Mouse (Mus musculus) kidney, embryonic 16.5 days (tissue): ENCODE results near the gene Sos2. TPM values are rescaled to one million over a fixed set of nuclear protein-coding genes. Genes with fewer than 3 reads are reported as not detected.

ENCODE experiments used
- ATAC-seq: fragments of 200-750 bp; cut with Nextera tagmentation; 2 replicates; pipeline ENCODE4 v1.8.0; 2017; ENCODE audit warnings: moderate TSS enrichment; ENCODE audit not compliant: low FRiP score, low TSS enrichment
- H3K27ac ChIP-seq: fragments of 300-500 bp; sonication (generic); 2 replicates; pipeline ENCODE4 v1.5.1; 2014; ENCODE audit warnings: low read length
- H3K27me3 ChIP-seq: fragments of 300-500 bp; sonication (generic); 2 replicates; pipeline ENCODE4 v1.6.1; 2014; ENCODE audit warnings: low read length, control low read depth, mixed read lengths; ENCODE audit not compliant: insufficient read depth
- H3K36me3 ChIP-seq: fragments of 300-500 bp; sonication (generic); 2 replicates; pipeline ENCODE4 v1.6.1; 2014; ENCODE audit warnings: low read length, control low read depth, mixed read lengths; ENCODE audit not compliant: insufficient read depth
- H3K4me1 ChIP-seq: fragments of 300-500 bp; sonication (generic); 2 replicates; pipeline ENCODE4 v1.6.1; 2014; ENCODE audit warnings: low read length, control low read depth, mixed read lengths; ENCODE audit not compliant: insufficient read depth
- H3K4me2 ChIP-seq: fragments of 300-500 bp; sonication (generic); replicated peaks from 2 replicates; pipeline ENCODE4 v1.6.1; 2014; ENCODE audit warnings: low read depth, low read length
- H3K4me3 ChIP-seq: fragments of 300-500 bp; sonication (generic); 2 replicates; pipeline ENCODE4 v1.5.1; 2014; ENCODE audit warnings: mild to moderate bottlenecking, low read length
- H3K9ac ChIP-seq: fragments of 300-500 bp; sonication (generic); replicated peaks from 2 replicates; pipeline ENCODE4 v1.6.1; 2014; ENCODE audit warnings: low read length
- H3K9me3 ChIP-seq: fragments of 300-500 bp; sonication (generic); 2 replicates; pipeline ENCODE4 v1.6.1; 2016; ENCODE audit warnings: low read length, control low read depth
- WGBS: fragments of 180-500 bp; shearing (Covaris S2); extraction: QIAGEN DNeasy Blood & Tissue Kit; methylation state at CpG from one replicate; pipeline ENCODE4 v1.1.7; 2014; 5-methylcytosine and 5-hydroxymethylcytosine counted together
- polyA plus RNA-seq: library from polyadenylated mRNA; unstranded; fragments of >200 nt; fragmentation: Nextera tagmentation; extraction: Ambion mirVana; gene quantifications from 2 replicates; pipeline ENCODE4 v1.2.1, GENCODE M21; 2015

The Sos2 gene
- polyA plus RNA-seq, 1 experiment from 2014 or later: 7.1 TPM

GRCm38 (mm10) chr12:69544994-69545393 lies 136.7 kb downstream of the Sos2 start:
- peaks cover 7% of the 10 kb centered on the region for H3K4me1 ChIP-seq
- no peak overlapping the region for H3K9ac ChIP-seq
- no peak for ATAC-seq
- H3K36me3 ChIP-seq: no peaks in the 10 kb centered on the region
- no peaks in the 10 kb centered on the region for H3K9me3 ChIP-seq
- H3K27ac ChIP-seq: no peak overlapping the region
- H3K4me2 ChIP-seq: no peak overlapping the region
- no peaks in the 10 kb centered on the region for H3K27me3 ChIP-seq
- H3K4me3 ChIP-seq: no peak overlapping the region
- WGBS: 80% methylated on average over 6 of the region's 6 CpGs

- ATAC-seq: no peak
- H3K4me2 ChIP-seq: no peak overlapping the region
- 53% methylated on average over 2 of the region's 2 CpGs for WGBS
Measured at GRCm38 (mm10) chr12:69544562-69544961, 137.1 kb downstream of the Sos2 start.

DNA sequence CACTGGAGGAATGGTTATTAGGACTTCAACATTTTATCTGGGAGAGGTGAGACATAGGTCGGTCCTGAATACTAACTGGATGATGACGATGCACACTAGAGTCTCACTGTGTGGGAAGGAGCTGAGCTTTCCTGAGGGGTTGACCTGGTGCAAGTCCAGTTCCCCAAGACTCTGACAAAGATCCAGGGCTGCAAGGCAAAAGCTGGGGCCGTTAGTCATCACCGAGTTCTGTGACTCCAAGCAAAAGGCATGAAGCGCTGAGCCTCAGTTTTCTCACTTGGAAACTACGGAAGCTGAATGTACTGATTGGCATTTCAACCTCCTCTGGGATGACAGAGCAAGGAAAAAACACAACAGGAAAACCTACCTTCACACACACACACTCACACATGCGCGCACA lies 139.3 kb downstream of the Sos2 start:
- Histone ChIP-seq H3K4me3 (no peak overlapping the region), H3K27me3 (0 out of 2 replicates have a peak, but pooled peaks cover 4% of the 10 kb centered on the region), H3K9ac (no peak overlapping the region), H3K4me2 (no peak overlapping the region), H3K9me3 (no peaks in the 10 kb centered on the region), H3K4me1 (peaks cover 33% of the 10 kb centered on the region), H3K36me3 (no peaks in the 10 kb centered on the region), H3K27ac (no peak overlapping the region)
- no peak for ATAC-seq
- 86% methylated on average over 8 of the region's 8 CpGs for WGBS

More at GRCm38 (mm10) chr12:69544562-69544961, 137.1 kb downstream of the Sos2 start:
- Histone ChIP-seq H3K9ac (no peak overlapping the region), H3K27ac (no peak overlapping the region), H3K4me1 (peaks cover 11% of the 10 kb centered on the region), H3K9me3 (no peaks in the 10 kb centered on the region), H3K36me3 (no peaks in the 10 kb centered on the region), H3K4me3 (no peak overlapping the region), H3K27me3 (no peaks in the 10 kb centered on the region)

DNA sequence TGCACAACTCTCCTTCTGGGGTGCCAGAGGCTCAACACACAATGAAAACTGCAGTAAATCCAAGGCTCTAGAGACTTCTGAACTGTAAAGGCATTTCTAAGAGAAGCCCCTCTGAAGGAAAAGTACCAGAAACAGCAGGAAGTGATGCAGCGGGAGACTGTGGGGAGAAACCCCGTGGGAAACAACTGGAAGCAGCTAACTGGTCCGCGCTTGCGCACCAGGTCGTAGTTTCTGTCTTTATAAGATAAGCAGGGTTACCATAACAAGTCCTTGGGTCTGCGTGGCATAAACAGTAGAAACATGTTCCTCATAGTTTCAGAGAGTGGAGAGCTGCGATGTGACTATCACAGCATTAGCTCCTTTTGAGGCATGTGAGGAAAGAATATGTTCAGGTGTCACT lies 140.0 kb downstream of the Sos2 start:
- Histone ChIP-seq H3K27me3 (0 out of 2 replicates have a peak, but pooled peaks cover 4% of the 10 kb centered on the region), H3K4me1 (peaks cover 40% of the 10 kb centered on the region), H3K9ac (no peak overlapping the region), H3K4me3 (no peak overlapping the region), H3K9me3 (no peaks in the 10 kb centered on the region), H3K27ac (0 out of 2 replicates have a peak overlapping the region, but pooled peaks have one; percentile 26), H3K4me2 (no peak overlapping the region), H3K36me3 (no peaks in the 10 kb centered on the region)
- WGBS: 40% methylated on average over 8 of the region's 8 CpGs
- ATAC-seq: no peak

- Histone ChIP-seq H3K27ac (0 out of 2 replicates have a peak overlapping the region, but pooled peaks have one; percentile 43), H3K4me3 (no peak overlapping the region), H3K4me1 (peaks cover 42% of the 10 kb centered on the region), H3K4me2 (no peak overlapping the region), H3K9me3 (no peaks in the 10 kb centered on the region), H3K27me3 (0 out of 2 replicates have a peak, but pooled peaks cover 4% of the 10 kb centered on the region), H3K36me3 (no peaks in the 10 kb centered on the region), H3K9ac (no peak overlapping the region)
- 51% methylated on average over 7 of the region's 7 CpGs for WGBS
- no peak for ATAC-seq
Measured at GRCm38 (mm10) chr12:69539353-69539752, 142.3 kb downstream of the Sos2 start.

DNA sequence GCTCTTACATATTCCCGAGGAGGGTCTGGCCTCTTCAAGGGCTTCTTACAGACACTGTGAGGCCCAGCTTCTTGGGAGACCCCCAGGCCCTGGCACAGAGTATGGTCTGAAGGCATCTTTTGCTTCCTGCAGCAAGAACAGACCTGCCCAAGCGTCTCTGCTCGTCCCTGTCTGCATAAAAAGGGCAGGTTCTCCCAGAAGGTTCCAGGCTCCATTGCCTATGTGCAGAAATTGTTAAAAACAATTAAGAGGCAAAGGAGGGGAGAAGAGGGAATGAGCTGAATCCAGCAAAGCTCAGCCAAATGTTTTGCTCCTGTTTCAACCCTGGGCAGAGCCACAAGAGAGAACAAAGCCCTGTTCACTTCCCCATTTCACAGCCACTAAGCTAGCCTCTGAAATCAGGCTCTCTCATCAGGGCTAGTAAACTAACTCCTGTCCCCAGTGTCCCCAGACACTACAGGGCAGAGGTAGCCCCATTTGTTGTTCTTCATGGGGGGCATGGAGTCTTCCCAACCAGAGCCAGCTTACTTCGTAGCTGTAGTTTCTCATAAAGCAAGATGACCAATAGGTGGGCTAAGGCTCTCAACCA lies 143.2 kb downstream of the Sos2 start:
- Histone ChIP-seq H3K36me3 (no peaks in the 10 kb centered on the region), H3K4me2 (peak overlapping the region; percentile 52), H3K4me3 (no peak overlapping the region), H3K27me3 (0 out of 2 replicates have a peak, but pooled peaks cover 4% of the 10 kb centered on the region), H3K9ac (peak overlapping the region; percentile 56; the same call in 1 of the 2 replicates), H3K4me1 (peaks cover 42% of the 10 kb centered on the region), H3K9me3 (no peaks in the 10 kb centered on the region), H3K27ac (peak overlapping the region; percentile 86)
- ATAC-seq: no peak
- WGBS: 48% methylated on average over 4 of the region's 4 CpGs

DNA sequence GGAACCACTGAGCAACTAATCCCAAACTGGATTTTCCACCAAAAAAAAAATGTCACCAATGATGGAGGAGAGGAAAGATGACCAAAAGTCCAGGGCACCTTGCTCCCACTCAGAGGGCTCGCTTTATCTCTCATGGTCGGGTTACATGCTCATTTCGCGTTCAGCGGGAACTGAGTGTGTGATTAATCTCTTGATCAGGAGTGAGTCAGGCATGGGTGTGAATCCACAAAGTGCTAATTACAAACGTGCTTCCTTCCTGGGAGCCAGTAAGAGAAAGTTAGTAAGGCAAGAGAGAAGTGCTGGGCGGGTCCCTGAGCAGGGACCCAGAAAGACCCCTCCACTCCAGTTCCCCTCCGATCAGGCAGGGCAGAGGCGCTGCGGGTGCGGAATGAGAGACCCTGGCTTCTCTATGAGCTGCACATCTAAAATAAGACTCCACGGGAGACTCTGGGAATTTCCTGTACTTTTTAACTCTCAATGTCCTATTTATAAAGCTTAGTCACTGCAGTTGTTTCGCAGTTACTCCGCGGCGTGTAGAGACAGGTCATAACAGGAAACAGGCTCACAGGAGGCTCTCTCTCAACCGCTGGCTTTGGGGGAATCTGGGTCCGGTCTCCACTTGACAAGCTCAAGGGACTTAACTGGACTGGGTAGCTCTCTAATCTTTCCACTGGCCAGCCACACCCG lies 143.8 kb downstream of the Sos2 start:
- peak overlapping the region; percentile 17 for H3K4me3 ChIP-seq
- WGBS: 14% methylated on average over 19 of the region's 19 CpGs
- H3K36me3 ChIP-seq: no peaks in the 10 kb centered on the region

DNA sequence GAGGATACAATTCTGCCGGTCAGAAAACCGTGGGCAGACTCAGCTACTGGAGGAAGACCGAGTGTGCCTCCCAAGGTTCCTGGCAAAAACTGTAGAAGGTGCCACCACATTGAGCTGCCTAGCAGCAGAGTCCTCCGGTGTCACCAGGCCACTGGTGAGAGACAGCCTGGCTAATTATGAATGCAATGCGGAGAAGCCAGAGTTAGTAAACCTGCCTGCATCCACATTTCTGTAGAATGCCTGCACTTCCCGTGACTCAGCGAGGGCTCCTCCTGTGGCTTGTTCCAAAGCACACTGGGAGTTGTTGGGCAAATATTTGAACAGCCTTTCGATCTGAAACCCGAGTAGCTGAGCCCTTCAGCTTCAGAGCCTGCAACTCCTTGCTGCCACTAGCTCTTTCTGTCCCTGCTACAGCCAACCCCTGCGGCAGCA lies 144.4 kb downstream of the Sos2 start:
- Histone ChIP-seq H3K36me3 (no peaks in the 10 kb centered on the region), H3K9ac (peak overlapping the region; percentile 56), H3K27me3 (0 out of 2 replicates have a peak, but pooled peaks cover 4% of the 10 kb centered on the region), H3K9me3 (no peaks in the 10 kb centered on the region), H3K27ac (peak overlapping the region; percentile 86), H3K4me2 (peak overlapping the region; percentile 52), H3K4me3 (peak overlapping the region; percentile 17), H3K4me1 (peaks cover 42% of the 10 kb centered on the region)
- 10% methylated on average over 10 of the region's 10 CpGs for WGBS
- ATAC-seq: peak; percentile 58; the same call in 1 of the 2 replicates

More for the DNA sequence above, 143.8 kb downstream of the Sos2 start:
- ATAC-seq: peak; percentile 17; the same call in 1 of the 2 replicates
- no peaks in the 10 kb centered on the region for H3K9me3 ChIP-seq
- peak overlapping the region; percentile 56 for H3K9ac ChIP-seq
- H3K4me2 ChIP-seq: peak overlapping the region; percentile 52
- 0 out of 2 replicates have a peak, but pooled peaks cover 4% of the 10 kb centered on the region for H3K27me3 ChIP-seq
- H3K27ac ChIP-seq: peak overlapping the region; percentile 86
- H3K4me1 ChIP-seq: peaks cover 42% of the 10 kb centered on the region

GRCm38 (mm10) chr12:69536616-69537242 lies 144.9 kb downstream of the Sos2 start:
- Histone ChIP-seq H3K4me3 (peak overlapping the region; percentile 17; the same call in 1 of the 2 replicates), H3K4me2 (peak overlapping the region; percentile 52), H3K9ac (peak overlapping the region; percentile 56; the same call in 1 of the 2 replicates), H3K36me3 (no peaks in the 10 kb centered on the region), H3K9me3 (no peaks in the 10 kb centered on the region), H3K27me3 (0 out of 2 replicates have a peak, but pooled peaks cover 4% of the 10 kb centered on the region), H3K27ac (peak overlapping the region; percentile 86), H3K4me1 (peaks cover 38% of the 10 kb centered on the region)
- 59% methylated on average over 10 of the region's 10 CpGs for WGBS
- ATAC-seq: no peak
